Mouse (Mus musculus) stomach, embryonic 14.5 days (tissue): Measurements from ENCODE around the gene Ddx11. TPM values are rescaled to one million over a fixed set of nuclear protein-coding genes. Genes with fewer than 3 reads are reported as not detected.

Source experiments
- ATAC-seq: fragments of 200-750 bp; cut with Nextera tagmentation; 2 replicates; pipeline ENCODE4 v1.8.0; 2017; ENCODE audit warnings: low read depth, moderate TSS enrichment; ENCODE audit not compliant: insufficient number of reproducible peaks, insufficient read depth, low FRiP score
- H3K27ac ChIP-seq: fragments of 300-500 bp; sonication (generic); 2 replicates; pipeline ENCODE4 v1.5.1; 2014; ENCODE audit warnings: mild to moderate bottlenecking, low read length, moderate library complexity, mixed read lengths
- H3K27me3 ChIP-seq: fragments of 300-500 bp; sonication (generic); 2 replicates; pipeline ENCODE4 v1.6.1; 2014; ENCODE audit warnings: low read length, control low read depth, mixed read lengths; ENCODE audit not compliant: control insufficient read depth, insufficient read depth
- H3K36me3 ChIP-seq: fragments of 300-500 bp; sonication (generic); 2 replicates; pipeline ENCODE4 v1.6.1; 2014; ENCODE audit warnings: mild to moderate bottlenecking, control low read depth, low read length, moderate library complexity, mixed read lengths; ENCODE audit not compliant: control insufficient read depth, insufficient read depth
- H3K4me1 ChIP-seq: fragments of 300-500 bp; sonication (generic); 2 replicates; pipeline ENCODE4 v1.6.1; 2014; ENCODE audit warnings: low read length, control low read depth, mixed read lengths; ENCODE audit not compliant: control insufficient read depth, insufficient read depth
- H3K4me2 ChIP-seq: fragments of 300-500 bp; sonication (generic); replicated peaks from 2 replicates; pipeline ENCODE4 v1.6.1; 2014; ENCODE audit warnings: low read depth, low read length, control low read depth
- H3K4me3 ChIP-seq: fragments of 300-500 bp; sonication (generic); 2 replicates; pipeline ENCODE4 v1.5.1; 2014; ENCODE audit warnings: low read depth, low read length, control low read depth
- H3K9ac ChIP-seq: fragments of 300-500 bp; sonication (generic); replicated peaks from 2 replicates; pipeline ENCODE4 v1.6.1; 2014; ENCODE audit warnings: low read depth, mild to moderate bottlenecking, control low read depth, low read length, moderate library complexity, mixed read lengths
- H3K9me3 ChIP-seq: fragments of 300-500 bp; sonication (generic); 2 replicates; pipeline ENCODE4 v1.6.1; 2016; ENCODE audit warnings: low read depth, low read length, control low read depth; ENCODE audit not compliant: control insufficient read depth
- WGBS: fragments of 180-500 bp; shearing (Covaris S2); extraction: QIAGEN DNeasy Blood & Tissue Kit; methylation state at CpG from one replicate; pipeline ENCODE4 v1.1.7; 2014; 5-methylcytosine and 5-hydroxymethylcytosine counted together
- polyA plus RNA-seq: library from polyadenylated mRNA; unstranded; fragments of >200 nt; fragmentation: Nextera tagmentation; extraction: Ambion mirVana; gene quantifications from 2 replicates; pipeline ENCODE4 v1.2.1, GENCODE M21; 2014

Ddx11 gene
- polyA plus RNA-seq: 23.2 and 23.6 TPM in 2 replicates

DNA sequence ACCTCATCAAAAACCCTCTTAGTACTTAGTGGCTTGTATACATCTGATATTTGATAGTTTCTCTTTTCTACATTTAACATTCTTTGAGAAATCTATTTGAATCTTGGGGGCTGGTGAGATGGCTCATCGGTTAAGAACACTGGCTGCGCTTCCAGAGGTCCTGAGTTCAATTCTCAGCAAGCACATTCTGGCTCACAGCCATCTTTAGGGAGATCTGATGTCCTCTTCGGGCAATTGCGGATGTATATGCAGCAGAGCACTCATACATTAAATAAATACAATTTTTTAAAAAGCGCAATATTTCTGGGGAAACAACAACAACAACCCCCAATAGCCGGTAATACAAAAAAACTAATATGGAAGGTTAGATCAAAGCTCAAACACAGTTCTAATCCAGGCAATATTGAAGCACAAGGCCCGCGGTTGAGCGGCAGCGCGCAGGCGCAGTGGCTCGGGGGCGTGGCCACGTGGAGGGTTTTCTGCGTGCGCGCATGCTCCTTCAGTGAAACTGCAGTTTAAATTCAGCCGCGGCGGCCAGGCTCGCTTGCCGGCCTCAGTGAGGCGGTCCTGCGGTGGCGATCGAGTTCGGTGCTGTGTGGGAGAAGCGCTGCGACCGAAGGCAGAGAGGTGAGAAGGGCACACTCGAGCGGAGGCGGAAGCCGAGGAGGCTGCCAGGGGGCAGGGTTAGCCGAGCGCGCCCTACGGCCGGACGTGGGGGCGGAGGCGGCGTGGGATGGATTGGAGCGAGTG lies at the start of gene Ddx11:
Ddx11 (plus strand) TSS at position 455 of the 750 bp plus-strand sequence.
- H3K4me2 ChIP-seq: peak within 1 kb of the TSS; percentile 76
- H3K9me3 ChIP-seq: no peaks in the 10 kb centered on the region
- H3K27ac ChIP-seq: peak within 1 kb of the TSS; percentile 87
- no peaks in the 10 kb centered on the region for H3K27me3 ChIP-seq
- peak within 1 kb of the TSS; percentile 49 for H3K9ac ChIP-seq
- ATAC-seq: peak; percentile 80
- WGBS: 5% methylated on average over 45 of the region's 45 CpGs
- peaks cover 29% of the 10 kb centered on the region for H3K36me3 ChIP-seq
- peak within 1 kb of the TSS; percentile 51 for H3K4me3 ChIP-seq
- peaks cover 9% of the 10 kb centered on the region; the same call in 1 of the 2 replicates for H3K4me1 ChIP-seq

DNA sequence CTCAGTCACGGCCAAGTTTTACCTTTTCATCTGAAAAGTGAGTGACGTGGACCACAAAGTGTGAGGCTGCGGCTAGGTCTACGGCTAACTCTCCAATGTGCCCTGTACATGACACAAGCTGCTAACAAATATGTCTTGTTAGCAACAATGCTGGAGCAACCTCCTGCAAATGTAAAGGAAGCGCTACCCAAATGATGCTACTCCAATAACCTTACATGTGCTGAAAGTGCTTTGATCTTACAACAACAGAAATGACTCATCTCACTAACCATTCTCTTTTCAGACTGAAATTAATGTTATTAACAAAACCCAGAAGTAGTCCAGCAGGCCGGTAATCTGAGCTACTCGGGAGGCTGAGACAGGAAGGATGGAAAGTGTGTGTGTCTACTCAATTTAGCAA lies 49.3 kb upstream of the Ddx11 start:
- whole genome bisulfite sequencing: 90% methylated on average over 7 of the region's 7 CpGs
- H3K9ac ChIP-seq: no peak overlapping the region
- no peak overlapping the region for H3K4me2 ChIP-seq
- no peak overlapping the region for H3K27ac ChIP-seq
- no peaks in the 10 kb centered on the region for H3K27me3 ChIP-seq
- H3K9me3 ChIP-seq: no peaks in the 10 kb centered on the region
- H3K4me3 ChIP-seq: no peak overlapping the region
- 0 out of 2 replicates have a peak, but pooled peaks cover 5% of the 10 kb centered on the region for H3K4me1 ChIP-seq
- ATAC-seq: no peak
- H3K36me3 ChIP-seq: no peaks in the 10 kb centered on the region

DNA sequence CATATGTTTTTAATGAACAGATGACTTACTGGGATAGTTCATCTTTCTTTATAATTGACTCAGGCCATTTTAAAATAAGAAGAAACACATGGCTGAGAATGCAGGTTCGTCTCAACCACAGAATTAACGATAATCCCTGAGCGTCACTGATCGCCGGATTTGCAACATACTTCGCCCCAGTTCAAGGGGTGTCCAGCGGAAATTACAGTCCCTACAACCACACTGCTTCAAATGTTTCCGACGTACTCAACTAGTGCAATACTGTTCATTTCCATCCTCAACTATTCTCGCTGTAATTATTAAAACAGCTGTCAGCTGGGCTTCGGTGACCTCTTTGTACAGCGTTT lies 47.5 kb upstream of the Ddx11 start:
- Histone ChIP-seq H3K9me3 (no peaks in the 10 kb centered on the region), H3K4me2 (peak overlapping the region; percentile 59), H3K4me1 (0 out of 2 replicates have a peak, but pooled peaks cover 5% of the 10 kb centered on the region), H3K9ac (0 out of 2 replicates have a peak overlapping the region, but pooled peaks have one; percentile 63), H3K27ac (no peak overlapping the region), H3K36me3 (peaks cover 15% of the 10 kb centered on the region), H3K4me3 (peak overlapping the region; percentile 79), H3K27me3 (no peaks in the 10 kb centered on the region)
- no peak for ATAC-seq
- 7% methylated on average over 12 of the region's 12 CpGs for WGBS

DNA sequence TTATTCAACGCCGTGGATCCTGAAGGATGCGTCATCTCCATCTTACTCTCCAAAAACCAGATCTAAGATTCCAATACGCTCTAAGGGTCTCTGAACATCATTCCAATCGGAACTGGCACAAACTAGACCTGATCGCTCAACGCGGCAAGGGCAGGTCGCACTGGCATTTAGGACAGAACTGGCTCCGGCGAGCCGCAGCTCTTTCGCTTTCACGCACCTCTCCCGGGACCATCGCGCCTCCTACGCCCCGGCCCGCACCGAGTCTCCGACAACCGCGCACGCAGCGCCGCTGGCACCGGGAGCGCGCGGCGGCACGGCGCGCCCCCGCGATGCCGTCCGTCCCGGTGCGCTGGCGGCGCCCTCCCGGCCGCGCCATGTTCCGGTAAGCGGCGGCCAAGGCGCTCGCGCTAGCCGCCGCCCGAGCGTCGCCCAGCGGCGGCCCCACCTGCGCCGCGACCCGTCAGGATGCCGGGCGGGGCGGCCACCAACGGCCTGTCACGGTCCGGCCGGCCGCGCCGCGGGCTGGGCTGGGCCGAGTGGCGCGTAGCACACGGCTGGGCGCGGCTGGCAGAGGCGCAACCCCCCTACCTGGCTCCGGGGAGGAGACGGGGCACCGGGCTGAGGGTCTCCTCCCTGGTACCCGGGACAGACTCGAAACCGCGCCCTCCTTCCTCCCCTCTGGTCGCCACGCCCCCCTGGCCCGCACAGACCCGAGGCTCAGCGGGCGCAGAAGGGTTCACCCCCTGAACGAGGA lies 47.0 kb upstream of the Ddx11 start:
- Histone ChIP-seq H3K27ac (peak overlapping the region; percentile 81), H3K9ac (peak overlapping the region; percentile 63), H3K36me3 (peaks cover 20% of the 10 kb centered on the region), H3K4me2 (peak overlapping the region; percentile 59), H3K27me3 (no peaks in the 10 kb centered on the region), H3K4me1 (0 out of 2 replicates have a peak, but pooled peaks cover 5% of the 10 kb centered on the region), H3K4me3 (peak overlapping the region; percentile 79), H3K9me3 (no peaks in the 10 kb centered on the region)
- ATAC-seq: peak; percentile 85
- WGBS: under 1% methylated on average over 74 of the region's 95 CpGs

DNA sequence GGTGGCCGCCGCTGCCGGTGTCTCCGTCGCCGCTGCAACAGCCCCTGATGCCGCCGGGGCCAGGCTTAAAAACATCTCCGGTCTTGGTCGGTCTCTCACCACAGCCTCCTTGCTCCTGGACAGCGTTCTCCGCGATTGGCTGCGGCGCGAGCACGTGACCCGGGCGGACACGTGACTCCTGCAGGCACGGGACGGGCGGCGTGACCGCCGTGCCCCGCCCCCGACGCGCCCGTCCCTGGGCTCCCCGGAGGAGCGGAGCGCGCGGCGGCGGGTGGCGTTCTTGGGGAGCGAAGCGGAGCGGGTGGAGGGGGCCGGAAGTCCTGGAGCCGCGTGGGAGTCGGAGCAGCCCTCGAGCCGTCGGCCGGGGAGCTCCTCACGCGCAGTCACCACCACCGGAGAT lies 46.4 kb upstream of the Ddx11 start, which contains the start of gene Ankrd12:
Ankrd12 (minus strand) TSS at position 156 of the 400 bp plus-strand sequence.
- peak within 1 kb of the TSS; percentile 79 for H3K4me3 ChIP-seq
- peak; percentile 99 for ATAC-seq
- under 1% methylated on average over 53 of the region's 53 CpGs for WGBS
- H3K27me3 ChIP-seq: no peaks in the 10 kb centered on the region
- peak within 1 kb of the TSS; percentile 81 for H3K27ac ChIP-seq
- H3K36me3 ChIP-seq: peaks cover 23% of the 10 kb centered on the region
- H3K4me1 ChIP-seq: 0 out of 2 replicates have a peak, but pooled peaks cover 5% of the 10 kb centered on the region
- no peaks in the 10 kb centered on the region for H3K9me3 ChIP-seq
- peak within 1 kb of the TSS; percentile 71 for H3K9ac ChIP-seq
- H3K4me2 ChIP-seq: peak within 1 kb of the TSS; percentile 71

DNA sequence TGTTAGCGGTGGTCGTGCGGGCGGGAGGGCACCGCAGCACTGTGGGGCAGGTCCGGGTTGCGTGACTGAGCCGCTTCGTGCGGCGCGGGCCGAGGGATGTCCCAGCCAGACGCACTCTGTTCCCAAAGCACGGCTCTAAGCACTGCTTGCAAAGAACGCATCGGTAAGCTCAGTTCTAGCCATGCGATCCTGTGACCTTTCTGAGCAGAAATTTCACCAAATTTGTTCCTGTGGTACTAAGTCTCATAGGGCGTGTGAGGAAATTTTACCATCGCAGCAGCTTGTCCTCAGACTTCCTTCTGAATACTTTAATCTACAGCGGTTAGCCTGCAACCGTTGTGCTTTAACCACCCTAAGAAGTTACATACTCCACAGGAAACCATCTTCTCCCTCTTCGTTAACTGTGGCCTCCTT lies 45.9 kb upstream of the Ddx11 start:
- Histone ChIP-seq H3K4me2 (peak overlapping the region; percentile 71), H3K4me1 (0 out of 2 replicates have a peak, but pooled peaks cover 5% of the 10 kb centered on the region), H3K4me3 (peak overlapping the region; percentile 79), H3K9me3 (no peaks in the 10 kb centered on the region), H3K9ac (peak overlapping the region; percentile 71), H3K36me3 (peaks cover 23% of the 10 kb centered on the region), H3K27ac (peak overlapping the region; percentile 81; the same call in 1 of the 2 replicates), H3K27me3 (no peaks in the 10 kb centered on the region)
- under 1% methylated on average over 23 of the region's 23 CpGs for WGBS
- peak; percentile 66; the same call in 1 of the 2 replicates for ATAC-seq

- no peak overlapping the region for H3K27ac ChIP-seq
- H3K27me3 ChIP-seq: no peaks in the 10 kb centered on the region
- no peak for ATAC-seq
- H3K4me1 ChIP-seq: no peaks in the 10 kb centered on the region
- no peak overlapping the region for H3K9ac ChIP-seq
- H3K36me3 ChIP-seq: peaks cover 40% of the 10 kb centered on the region
- no peak overlapping the region for H3K4me3 ChIP-seq
- H3K9me3 ChIP-seq: no peaks in the 10 kb centered on the region
- WGBS: 86% methylated on average over 1 of the region's 1 CpGs
- no peak overlapping the region for H3K4me2 ChIP-seq
These were observed 38.8 kb upstream of the Ddx11 start for GRCm38 (mm10) chr17:66084486-66084885.

- Histone ChIP-seq H3K4me3 (no peak overlapping the region), H3K9ac (no peak overlapping the region), H3K27ac (no peak overlapping the region), H3K4me1 (no peaks in the 10 kb centered on the region), H3K4me2 (no peak overlapping the region), H3K36me3 (peaks cover 36% of the 10 kb centered on the region), H3K27me3 (no peaks in the 10 kb centered on the region), H3K9me3 (no peaks in the 10 kb centered on the region)
- no peak for ATAC-seq
- 85% methylated on average over 1 of the region's 1 CpGs for WGBS
These were observed 38.3 kb upstream of the Ddx11 start for GRCm38 (mm10) chr17:66085038-66085437.
